Comparison of ENCODE assay signal across 8 mouse cellular contexts in genomic region chr11:101417101-101417855, GRCm38 (mm10). TPM values are rescaled to one million over a fixed set of nuclear protein-coding genes. Genes with fewer than 3 reads are reported as not detected.
DNase-seq lines count a peak whose midpoint lies in the region; ATAC-seq and TF ChIP-seq lines count a peak whose summit lies in the region.

Gene Aarsd1, minus strand, starts transcription at chr11:101417615.

- peak within 1 kb of the TSS; percentile 70 for H3K4me2 ChIP-seq in hindbrain, embryonic 12.5 days (replicated peaks)
- H3K4me2 ChIP-seq in lung, postnatal 0 days (replicated peaks; ENCODE audit: low read depth, low read length), result peak within 1 kb of the TSS; percentile 83

- H3K9me3 ChIP-seq in hindbrain, embryonic 12.5 days (replicated peaks), result no peaks in the 10 kb centered on the region
- no peaks in the 10 kb centered on the region for H3K9me3 ChIP-seq in lung, postnatal 0 days (ENCODE audit: low read length)

- TF ChIP-seq CTCF in lung, postnatal 0 days (IDR thresholded peaks at IDR 0.05), result no peak; the same call in 1 of the 2 replicates

- peak within 1 kb of the TSS; percentile 86 for H3K27ac ChIP-seq in hindbrain, embryonic 12.5 days
- peak within 1 kb of the TSS; percentile 62; the same call in 1 of the 2 replicates for H3K27ac ChIP-seq in lung, postnatal 0 days (ENCODE audit: low read length)

- under 1% methylated on average over 45 of the region's 45 CpGs for WGBS in hindbrain, embryonic 12.5 days
- WGBS in lung, postnatal 0 days, result under 1% methylated on average over 45 of the region's 45 CpGs

- TF ChIP-seq EP300 in lung, postnatal 0 days (IDR thresholded peaks at IDR 0.05), result no peak

- peaks cover 6% of the 10 kb centered on the region for H3K4me1 ChIP-seq in hindbrain, embryonic 12.5 days
- H3K4me1 ChIP-seq in lung, postnatal 0 days (ENCODE audit: insufficient read depth, low read depth, low read length), result peaks cover 5% of the 10 kb centered on the region

- peak within 1 kb of the TSS; percentile 87 for H3K9ac ChIP-seq in hindbrain, embryonic 12.5 days
- H3K9ac ChIP-seq in lung, postnatal 0 days (replicated peaks; ENCODE audit: low read depth), result peak within 1 kb of the TSS; percentile 79

- peaks cover 16% of the 10 kb centered on the region for H3K36me3 ChIP-seq in hindbrain, embryonic 12.5 days
- no peaks in the 10 kb centered on the region; the same call in 1 of the 2 replicates for H3K36me3 ChIP-seq in lung, postnatal 0 days (ENCODE audit: insufficient read depth, low read length)

- H3K4me3 ChIP-seq in hindbrain, embryonic 12.5 days, result peak within 1 kb of the TSS; percentile 87
- H3K4me3 ChIP-seq in lung, postnatal 0 days (ENCODE audit: low read depth, low read length), result peak within 1 kb of the TSS; percentile 81

- DNase-seq in NIH3T3 (ENCODE audit: low read depth), result peak; percentile 88
- DNase-seq in cerebellum, postnatal 10 days, result peak; percentile 95 to 97
- peak; percentile 76 to 83 for DNase-seq in frontal cortex, postnatal 14 days (ENCODE audit: low spot score in 2 of 2)
- peak; percentile 93 for DNase-seq in layer of hippocampus, postnatal 10 days (ENCODE audit: low spot score in 2 of 2)
- peak; percentile 83 for DNase-seq in lung, postnatal 0 days (ENCODE audit: low spot score)
- DNase-seq in ovary, postnatal 14 days (ENCODE audit: low spot score), result peak; percentile 88
- peak; percentile 84 to 92 for DNase-seq in thymus, postnatal 10 days (ENCODE audit: low spot score in 2 of 2)

- peak; percentile 79 for ATAC-seq in hindbrain, embryonic 12.5 days (ENCODE audit: low FRiP score)
- peak; percentile 88 for ATAC-seq in lung, postnatal 0 days

- no peaks in the 10 kb centered on the region for H3K27me3 ChIP-seq in hindbrain, embryonic 12.5 days
- H3K27me3 ChIP-seq in lung, postnatal 0 days (replicated peaks; ENCODE audit: insufficient read depth, low read length), result no peaks in the 10 kb centered on the region

RNA-seq across cellular contexts. Expression of gene Aarsd1, which starts in this region (rescaled TPM):
- polyA plus RNA-seq in hindbrain, embryonic 12.5 days (2016; fragmentation: Nextera tagmentation; extraction: Ambion mirVana), result 77.7 and 79.0 TPM in 2 replicates
- total RNA-seq in layer of hippocampus, postnatal 10 days (2021), result 10 to 100 TPM; 51.0 to 57.2 TPM
- polyA plus RNA-seq in lung, postnatal 0 days (2015; fragmentation: Nextera tagmentation; extraction: Ambion mirVana), result 26.5 and 27.0 TPM in 2 replicates

Comparison
In these comparisons a context has a peak if more than half of its experiments do, and no peak if none do; other contexts are left out.
1. Peak in every context shown above with its lines: DNase-seq, ATAC-seq, H3K4me3 ChIP-seq and H3K27ac ChIP-seq.